Mouse (Mus musculus) CH12F3 (cell line): ENCODE measurements around the gene Btbd2.

Experiments
- in situ Hi-C: fragments of 300-500 bp; cut with MboI; formaldehyde crosslinking; loops from 2 replicates; pipeline ENCODE4 v1.14.3; 2020; ENCODE audit warnings: low sequenced_read_pairs

Gene Btbd2

GRCm38 (mm10) chr10:80656863-80657623 is at the start of gene Btbd2:
Gene Btbd2 (minus strand): TSS chr10:80657071.
- in situ Hi-C loops, result no loop called here

- in situ Hi-C loops, result no loop called here
These were observed 48.6 kb upstream of the Btbd2 start for GRCm38 (mm10) chr10:80705479-80705878.

DNA sequence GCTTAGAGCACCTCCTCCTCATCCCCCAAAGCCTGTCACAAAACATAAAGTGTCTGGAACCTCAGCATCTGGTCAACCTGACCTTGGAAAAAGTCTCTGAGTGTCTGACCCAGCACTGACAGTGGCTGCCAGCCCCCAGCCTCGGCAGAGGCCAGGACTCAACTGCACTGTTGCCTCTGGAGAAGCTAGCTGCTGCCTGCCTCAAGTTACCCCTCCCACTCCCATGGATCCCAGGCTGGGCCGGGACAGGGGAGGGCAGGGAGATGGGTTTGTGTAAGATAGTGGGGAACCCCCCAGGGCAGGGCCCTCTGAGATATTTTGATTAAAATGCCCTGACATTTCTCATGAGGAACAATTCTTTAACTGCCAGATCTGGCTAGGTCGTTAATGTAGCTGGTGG is 48.2 kb upstream of the Btbd2 start:
- in situ Hi-C loops, result no loop called here

- in situ Hi-C loops, result no loop called here
These were observed 47.5 kb upstream of the Btbd2 start for GRCm38 (mm10) chr10:80704418-80704817.

DNA sequence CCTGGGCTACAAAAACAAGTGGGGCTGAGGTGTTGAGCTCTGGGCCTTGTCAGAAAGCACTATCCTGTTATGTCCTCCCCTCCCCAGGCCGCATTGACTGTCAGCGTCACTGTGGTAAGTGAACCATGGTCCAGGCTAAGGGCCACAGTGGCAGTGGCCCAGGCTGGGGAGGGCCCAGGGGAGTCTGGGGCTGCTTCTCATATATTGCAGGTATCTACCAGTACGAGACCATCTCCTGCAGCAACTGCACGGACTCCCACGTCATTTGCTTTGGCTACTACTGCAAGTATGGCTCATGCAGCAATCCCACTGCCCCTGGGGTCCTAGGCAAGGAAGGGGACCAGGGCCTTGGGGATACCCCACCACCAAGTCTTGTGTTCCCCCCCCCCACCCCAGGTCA is 46.8 kb upstream of the Btbd2 start:
- in situ Hi-C loops, result no loop called here

DNA sequence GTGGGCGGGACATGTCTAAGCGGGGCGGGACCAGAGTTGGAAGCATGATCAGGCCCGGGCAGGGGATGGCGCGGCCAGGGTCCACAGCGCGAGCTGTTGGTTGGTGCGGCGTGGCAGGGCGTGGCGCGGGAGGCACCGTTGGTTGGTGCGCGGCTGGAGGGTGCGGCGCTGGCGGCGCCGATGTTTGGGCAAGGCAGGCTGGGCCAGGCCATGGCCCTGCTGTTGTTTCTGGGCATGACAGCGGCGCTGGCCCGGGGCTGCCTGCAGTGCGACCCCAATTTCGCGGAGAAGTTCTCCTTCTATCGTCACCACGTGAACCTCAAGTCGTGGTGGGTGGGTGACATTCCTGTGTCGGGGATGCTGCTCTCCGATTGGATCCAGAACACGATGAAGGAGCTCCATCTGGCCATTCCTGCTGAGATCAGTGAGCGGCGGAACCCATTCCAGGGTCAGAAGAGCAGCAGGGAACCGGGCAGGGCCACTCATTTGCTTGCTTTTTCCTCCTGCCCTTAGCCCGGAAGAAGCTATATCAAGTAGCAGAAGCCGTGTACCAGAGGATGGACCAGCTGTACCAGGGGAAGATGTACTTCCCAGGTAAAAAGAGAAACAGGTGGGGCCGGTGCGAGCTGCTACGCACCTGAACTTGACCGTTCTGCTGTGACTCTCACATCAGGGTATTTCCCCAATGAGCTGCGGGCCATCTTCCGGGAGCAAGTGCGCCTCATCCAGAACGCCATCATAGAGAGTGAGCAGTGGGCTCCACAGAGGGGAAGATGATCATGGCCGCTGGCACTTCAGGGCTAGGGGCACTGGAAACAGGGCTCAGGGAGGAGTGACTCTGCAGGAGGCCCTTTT is 45.9 kb upstream of the Btbd2 start:
- in situ Hi-C loops, result no loop called here

- in situ Hi-C loops, result no loop called here
These were observed 45.1 kb upstream of the Btbd2 start, which contains the start of the genes Mob3a and Izumo4 for GRCm38 (mm10) chr10:80701721-80702535. Gene Mob3a (minus strand): TSS chr10:80701977. Gene Izumo4 (plus strand): TSS chr10:80702184.

DNA sequence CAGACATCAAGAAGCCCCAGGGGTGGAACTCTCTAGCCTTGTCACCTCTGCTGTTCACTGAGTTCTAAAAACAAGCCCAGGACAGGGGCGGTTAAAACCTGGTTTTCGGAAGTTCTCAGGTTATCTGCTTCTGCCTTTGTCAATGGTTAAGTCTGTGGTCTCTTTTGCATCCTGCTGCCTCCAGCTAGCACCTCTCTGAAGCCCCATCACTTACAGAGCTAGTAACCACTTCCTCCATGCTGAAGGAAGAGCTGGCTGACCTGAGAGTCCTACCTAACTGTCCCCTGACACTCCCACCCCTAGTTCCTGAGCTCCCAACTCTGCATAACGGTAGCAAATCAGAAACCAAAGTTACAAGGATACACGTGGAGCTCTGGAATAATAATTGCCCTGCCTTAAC is 43.9 kb upstream of the Btbd2 start:
- in situ Hi-C loops, result no loop called here

DNA sequence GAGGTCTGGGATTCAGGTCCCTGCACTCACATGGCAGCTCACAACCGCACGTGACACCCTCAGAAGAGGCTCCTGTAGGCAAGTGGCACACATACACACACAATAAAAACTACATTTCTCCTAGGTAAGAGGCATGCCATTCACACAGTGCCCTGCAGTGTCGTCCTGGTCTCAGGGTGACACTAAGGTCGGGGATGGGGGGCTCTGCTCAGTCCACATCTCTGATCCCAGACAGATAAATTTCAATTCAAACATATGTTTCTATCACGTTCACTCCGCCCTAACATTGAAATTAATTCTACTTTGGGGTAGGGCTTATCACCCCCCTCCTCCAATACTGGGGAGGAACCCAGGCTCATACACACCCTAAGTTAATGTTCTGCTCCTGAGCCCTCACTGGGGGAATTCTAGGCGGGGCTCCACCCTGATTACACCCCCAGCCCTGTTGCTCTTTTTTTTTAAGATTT is 43.2 kb upstream of the Btbd2 start:
- in situ Hi-C loops, result no loop called here

- in situ Hi-C loops, result no loop called here
These were observed 41.7 kb upstream of the Btbd2 start for GRCm38 (mm10) chr10:80698605-80699004.

DNA sequence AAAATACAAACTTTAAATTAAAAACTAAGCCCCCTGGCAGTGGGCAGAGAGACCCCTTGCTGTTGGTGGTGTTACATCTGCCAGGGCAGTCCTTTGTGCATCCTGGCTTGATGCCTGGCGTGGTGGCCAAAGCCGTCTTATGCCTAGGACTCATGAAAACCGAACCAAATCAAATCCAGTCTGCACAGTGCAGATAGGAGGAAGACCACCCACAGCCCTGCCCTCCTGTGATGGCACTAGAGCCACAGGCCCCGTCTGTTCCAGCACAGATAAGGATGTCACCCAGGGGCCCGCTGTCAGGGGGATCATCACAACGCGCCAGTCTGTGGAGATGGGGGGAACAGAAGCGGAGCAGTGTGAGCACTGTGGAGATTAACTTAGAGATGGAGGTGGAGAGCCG is 40.9 kb upstream of the Btbd2 start:
- in situ Hi-C loops, result no loop called here

GRCm38 (mm10) chr10:80697393-80697787 is 40.5 kb upstream of the Btbd2 start:
- in situ Hi-C loops, result no loop called here

GRCm38 (mm10) chr10:80696502-80697392 is 39.9 kb upstream of the Btbd2 start:
- in situ Hi-C loops, result no loop called here

GRCm38 (mm10) chr10:80695801-80696501 is 39.1 kb upstream of the Btbd2 start:
- in situ Hi-C loops, result no loop called here

GRCm38 (mm10) chr10:80695186-80695585 is 38.3 kb upstream of the Btbd2 start:
- in situ Hi-C loops, result no loop called here

DNA sequence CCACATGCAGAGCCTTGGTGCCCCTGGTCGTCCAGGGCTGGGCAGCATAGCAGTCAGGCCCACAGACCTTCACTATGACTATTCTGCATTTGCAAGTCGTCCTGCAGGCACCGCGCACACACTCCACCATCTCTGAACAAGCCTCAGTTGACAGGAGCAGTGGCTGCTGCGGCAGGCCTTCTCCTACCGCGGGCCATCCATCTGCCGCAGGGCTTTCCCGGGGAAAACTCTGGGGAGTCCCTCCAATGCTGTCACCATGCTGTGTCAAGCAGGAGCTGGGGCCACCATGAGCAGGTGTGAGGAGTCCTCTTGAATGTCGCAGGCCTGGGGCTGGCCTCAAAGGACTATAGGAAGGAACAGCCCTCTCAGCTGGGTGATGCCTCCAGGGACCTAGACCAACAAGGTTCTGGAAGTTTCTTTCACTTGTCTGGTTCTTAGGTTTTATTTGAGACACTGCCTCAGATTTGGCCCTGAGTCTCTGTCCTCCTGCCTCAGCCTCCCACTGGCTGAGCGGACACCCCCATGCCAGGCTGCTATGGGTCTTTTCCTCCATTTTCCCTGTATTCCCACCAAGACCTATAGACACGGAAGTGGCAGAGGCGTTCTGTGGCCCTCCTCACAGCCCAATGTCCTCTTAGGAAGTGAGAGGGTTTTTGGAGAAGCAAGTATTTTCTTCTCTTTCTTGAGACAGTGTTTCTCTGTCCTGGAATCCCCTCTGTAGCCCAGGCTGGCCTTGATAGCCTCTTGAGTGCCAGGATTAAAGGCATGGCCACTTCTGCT is 37.5 kb upstream of the Btbd2 start:
- in situ Hi-C loops, result no loop called here

DNA sequence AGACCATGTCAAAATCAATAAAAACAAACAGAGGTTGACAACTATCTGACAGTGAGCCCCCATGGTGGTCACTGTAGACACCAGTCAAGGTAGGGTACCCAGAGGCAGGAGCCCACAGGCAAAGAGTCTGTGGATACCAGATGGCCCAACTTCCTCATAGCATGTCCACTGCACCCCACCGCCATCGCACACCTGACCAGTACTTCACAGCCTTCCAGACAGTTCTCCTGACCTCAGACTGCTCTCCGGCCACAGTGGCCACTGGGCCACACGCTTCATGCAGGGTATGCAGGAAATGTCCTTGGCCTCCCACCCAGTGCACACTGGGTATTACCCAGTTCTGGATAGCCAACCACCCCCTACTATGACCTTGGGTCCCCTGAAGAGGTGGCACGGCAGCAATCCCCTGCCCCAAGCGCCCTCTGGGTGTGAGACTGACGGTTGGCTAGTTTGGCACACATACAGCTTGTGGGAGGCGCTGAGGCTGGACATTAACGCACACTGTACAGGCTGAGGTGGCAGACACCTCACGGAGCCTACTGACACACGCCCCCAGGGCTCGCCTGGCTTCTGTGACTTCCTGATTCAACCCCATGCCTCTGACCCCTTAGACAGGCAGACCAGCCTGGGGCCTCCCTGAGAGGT is 36.7 kb upstream of the Btbd2 start:
- in situ Hi-C loops, result no loop called here
